Mouse (Mus musculus): ENCODE data around the gene Fam19a1.

DNA sequence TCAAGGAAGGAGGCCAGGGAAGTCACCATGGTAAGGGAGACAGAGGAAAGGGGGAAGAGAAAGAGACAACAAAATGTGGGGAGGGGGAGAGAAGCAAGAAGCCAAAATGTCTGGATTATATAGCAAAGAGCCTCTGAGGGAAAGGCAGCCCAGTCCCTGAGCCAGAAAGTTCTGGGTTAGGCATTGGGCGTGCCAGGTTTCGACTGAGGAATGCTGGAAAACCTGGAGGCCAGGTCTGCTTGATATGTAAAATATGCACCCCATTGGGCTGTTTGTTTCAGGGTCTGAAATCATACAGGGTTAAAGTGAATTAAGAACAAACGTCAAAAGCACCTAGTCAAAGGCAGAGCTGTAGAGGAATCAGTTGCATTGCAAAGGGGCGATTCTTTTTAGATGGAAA is 346.1 kb downstream of the Fam19a1 start:
- TF ChIP-seq CTCF (IDR thresholded peaks at IDR 0.05) = no peak
- no peak for TF ChIP-seq EP300 (IDR thresholded peaks at IDR 0.05; ENCODE audit: insufficient read depth, low read depth, low read length)
- TF ChIP-seq POLR2A (IDR thresholded peaks at IDR 0.05; ENCODE audit: insufficient read depth, low read depth, low read length) = no peak

Measured in heart, adult 2 months (tissue).